Mouse (Mus musculus): Measurements from ENCODE around the gene Plxna2. TPM values are rescaled to one million over a fixed set of nuclear protein-coding genes. Genes with fewer than 3 reads are reported as not detected.

Plxna2 gene
- polyA plus RNA-seq (2012) = 0.13 and 0.15 TPM in 2 replicates

DNA sequence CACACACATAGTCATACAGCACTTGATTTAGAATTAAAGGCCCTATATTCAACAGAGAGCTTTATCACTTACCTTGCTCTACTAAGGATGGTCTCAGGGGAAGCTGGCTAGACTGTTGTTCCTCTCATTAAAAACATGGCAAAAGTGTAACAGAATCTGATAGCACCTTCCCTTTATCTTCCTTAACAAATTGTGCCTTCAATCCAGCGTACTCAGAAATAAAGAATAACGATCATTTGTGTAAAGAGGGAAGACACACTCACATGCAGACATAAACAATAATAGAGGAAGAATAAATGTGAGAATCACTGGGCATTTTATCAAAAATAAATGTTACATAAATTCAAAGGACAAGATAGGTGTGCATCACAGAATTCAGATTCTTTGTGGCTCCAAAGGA lies at the start of gene Plxna2:
TSS of gene Plxna2 (plus strand) at position 301 of the 400 bp plus-strand sequence.

